Mouse (Mus musculus): ENCODE results near the gene C2cd2l.

DNA sequence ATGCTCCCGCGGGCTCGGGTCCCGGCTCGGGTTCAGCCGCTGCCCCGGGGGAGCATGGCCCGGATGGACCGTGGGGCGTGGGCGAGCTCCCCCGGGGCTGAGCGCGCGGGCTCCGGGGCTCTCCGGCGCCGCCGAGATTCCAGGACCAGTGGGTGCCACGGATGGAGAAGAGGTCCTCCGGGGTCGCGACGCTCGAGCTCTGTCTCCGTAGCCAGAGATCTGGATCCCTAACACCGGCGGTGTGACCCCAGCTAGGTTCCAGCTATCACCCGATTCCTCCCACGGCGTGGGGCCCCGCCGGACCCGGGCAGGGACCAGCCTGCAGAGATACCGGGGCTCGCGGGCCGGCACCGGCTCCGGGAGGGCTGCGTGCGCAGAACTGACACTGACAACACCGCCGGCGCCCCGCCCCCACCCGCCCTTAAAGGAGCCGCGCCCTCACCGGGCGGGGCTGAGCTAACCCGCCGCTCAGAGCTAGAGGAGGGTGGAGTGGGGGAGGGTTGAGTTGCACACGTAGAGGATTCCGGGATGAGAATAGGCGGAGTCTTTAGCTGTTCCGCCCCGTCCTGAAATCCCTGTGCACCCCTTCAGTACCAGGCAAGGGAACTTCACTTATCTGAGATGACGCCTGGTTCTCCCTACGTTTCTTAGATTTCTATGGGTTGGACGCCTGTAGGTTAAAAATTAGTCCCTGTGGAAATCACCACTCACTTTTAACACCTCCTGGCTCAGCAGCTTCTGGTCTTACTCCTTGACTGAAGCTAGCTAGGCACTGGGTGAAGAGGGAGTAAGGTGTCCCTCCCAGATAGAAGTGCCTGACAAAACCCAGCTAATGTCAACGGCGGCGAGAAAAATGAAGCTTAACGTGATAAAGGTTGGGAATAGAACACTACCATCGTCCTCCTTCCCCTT is at the start of gene C2cd2l:
- TF ChIP-seq POLR2A (IDR thresholded peaks at IDR 0.05; ENCODE audit: insufficient read depth, low read depth, low read length) (peak; percentile 54), CTCF (IDR thresholded peaks at IDR 0.05) (no peak), EP300 (IDR thresholded peaks at IDR 0.05; ENCODE audit: insufficient read depth, low read depth, low read length) (peak; percentile 65; the same call in 1 of the 2 replicates)
